Mouse (Mus musculus) myocyte (in vitro differentiated cells): ENCODE measurements around the gene Ldhc. TPM values are rescaled to one million over a fixed set of nuclear protein-coding genes. Genes with fewer than 3 reads are reported as not detected.
A peak's percentile ranks its signal among the peaks of the same experiment; 100 is the strongest.

Experiments used
- H3K27me3 ChIP-seq: one replicate; pipeline ENCODE4 v1.6.1; 2011; ENCODE audit not compliant: control insufficient read depth, insufficient read depth, insufficient read length
- H3K36me3 ChIP-seq: one replicate; pipeline ENCODE4 v1.6.1; 2011; ENCODE audit not compliant: control insufficient read depth, insufficient read depth
- H3K4me2 ChIP-seq: one replicate; pipeline ENCODE4 v1.6.1; 2011; ENCODE audit warnings: low read depth, control low read depth
- H3K4me3 ChIP-seq: one replicate; pipeline ENCODE4 v1.5.1; 2011; ENCODE audit warnings: mild to moderate bottlenecking, control low read depth, moderate library complexity
- H3K79me2 ChIP-seq: one replicate; pipeline ENCODE4 v1.6.1; 2011; ENCODE audit not compliant: control insufficient read depth, insufficient read depth
- H3ac ChIP-seq: one replicate; pipeline ENCODE4 v1.6.1; 2011; ENCODE audit not compliant: control insufficient read depth, insufficient read length
- CEBPB ChIP-seq: IDR thresholded peaks from 2 replicates; pipeline ENCODE4 v1.6.1; 2011; ENCODE audit warnings: mild to moderate bottlenecking, moderate library complexity; ENCODE audit not compliant: poor library complexity, insufficient read depth, severe bottlenecking
- E2F4 ChIP-seq: IDR thresholded peaks from one replicate; pipeline ENCODE4 v1.6.1; 2011; ENCODE audit warnings: mild to moderate bottlenecking, control low read depth, moderate library complexity; ENCODE audit not compliant: insufficient read depth
- MAX ChIP-seq: IDR thresholded peaks from one replicate; pipeline ENCODE4 v1.6.1; 2011; ENCODE audit warnings: low read depth, mild to moderate bottlenecking, control low read depth
- MYOD1 ChIP-seq, 3 experiments: IDR thresholded peaks; one replicate each; pipeline ENCODE4 v1.6.1; 2011; ENCODE audit warnings: control low read depth in 2 of 3, low read depth in 2 of 3, mild to moderate bottlenecking in 2 of 3, moderate library complexity in 1 of 3; ENCODE audit not compliant: insufficient read length in 2 of 3, control insufficient read depth in 1 of 3
- MYOG ChIP-seq, 3 experiments: IDR thresholded peaks; one replicate each; pipeline ENCODE4 v1.6.1; 2011; ENCODE audit warnings: control low read depth in 2 of 3, low read depth in 2 of 3, mild to moderate bottlenecking in 2 of 3; ENCODE audit not compliant: insufficient read length in 2 of 3, control insufficient read depth in 1 of 3, insufficient read depth in 1 of 3
- POLR2A ChIP-seq: IDR thresholded peaks from one replicate; pipeline ENCODE4 v1.6.1; 2011; ENCODE audit warnings: low read depth, mild to moderate bottlenecking, control low read depth, moderate library complexity; ENCODE audit not compliant: insufficient read length
- POLR2AphosphoS2 ChIP-seq: IDR thresholded peaks from one replicate; pipeline ENCODE4 v1.6.1; 2011; ENCODE audit warnings: low read depth, control low read depth; ENCODE audit not compliant: insufficient read length
- REST ChIP-seq: IDR thresholded peaks from one replicate; pipeline ENCODE4 v1.6.1; 2011; ENCODE audit warnings: mild to moderate bottlenecking, control low read depth, moderate library complexity; ENCODE audit not compliant: insufficient read depth, insufficient read length
- SRF ChIP-seq: IDR thresholded peaks from one replicate; pipeline ENCODE4 v1.6.1; 2011; ENCODE audit warnings: low read depth; ENCODE audit not compliant: control insufficient read depth, insufficient read length
- TCF12 ChIP-seq: IDR thresholded peaks from one replicate; pipeline ENCODE4 v1.6.1; 2011; ENCODE audit warnings: mild to moderate bottlenecking, control low read depth; ENCODE audit not compliant: poor library complexity, insufficient read depth, severe bottlenecking
- TCF3 ChIP-seq: IDR thresholded peaks from one replicate; pipeline ENCODE4 v1.6.1; 2011; ENCODE audit warnings: low read depth, control low read depth; ENCODE audit not compliant: insufficient read length
- USF1 ChIP-seq: IDR thresholded peaks from one replicate; pipeline ENCODE4 v1.6.1; 2011; ENCODE audit warnings: low read depth, mild to moderate bottlenecking, control low read depth, moderate library complexity
- polyA plus RNA-seq: library from polyadenylated mRNA; unstranded; fragments of >200 nt; fragmentation: generic; extraction: Trizol; gene quantifications from one replicate; pipeline ENCODE4 v1.2.1, GENCODE M21; 2012; ENCODE audit warnings: missing spikeins

Gene Ldhc
- polyA plus RNA-seq, 1 experiment: 0.08 TPM

- no peaks in the 10 kb centered on the region for H3K27me3 ChIP-seq
- no peak overlapping the region for H3K4me3 ChIP-seq
- no peak overlapping the region for H3K4me2 ChIP-seq
- no peak for TF ChIP-seq MAX
- no peak for TF ChIP-seq TCF12
- no peak for TF ChIP-seq REST
- TF ChIP-seq CEBPB: no peak
- TF ChIP-seq SRF: no peak
- no peak for TF ChIP-seq USF1
- no peak for TF ChIP-seq POLR2AphosphoS2
- TF ChIP-seq E2F4: no peak
- no peak for TF ChIP-seq MYOD1 (IDR thresholded peaks at IDR 0.05; ENCODE audit: control insufficient read depth in 1 of 3, insufficient read length in 2 of 3, low read depth in 2 of 3)
- no peak for TF ChIP-seq MYOG (IDR thresholded peaks at IDR 0.05; ENCODE audit: control insufficient read depth in 1 of 3, insufficient read depth in 1 of 3, insufficient read length in 2 of 3, low read depth in 2 of 3)
- TF ChIP-seq TCF3: no peak
- no peak for TF ChIP-seq POLR2A
- H3K79me2 ChIP-seq: peaks cover 16% of the 10 kb centered on the region
- H3K36me3 ChIP-seq: no peaks in the 10 kb centered on the region
- H3ac ChIP-seq: no peak overlapping the region
Observed at GRCm38 (mm10) chr7:46842278-46842677, 18.7 kb upstream of the Ldhc start.

- no peak overlapping the region for H3ac ChIP-seq
- peaks cover 8% of the 10 kb centered on the region for H3K36me3 ChIP-seq
- no peak overlapping the region for H3K4me3 ChIP-seq
- H3K27me3 ChIP-seq: no peaks in the 10 kb centered on the region
- H3K4me2 ChIP-seq: no peak overlapping the region
- TF ChIP-seq REST: no peak
- TF ChIP-seq MAX: no peak
- no peak for TF ChIP-seq USF1
- peaks cover 29% of the 10 kb centered on the region for H3K79me2 ChIP-seq
Observed at GRCm38 (mm10) chr7:46843576-46843975, 17.4 kb upstream of the Ldhc start.

- Histone ChIP-seq H3K4me2 (peak overlapping the region; percentile 83), H3K4me3 (peak overlapping the region; percentile 99), H3K79me2 (peaks cover 38% of the 10 kb centered on the region), H3K27me3 (no peaks in the 10 kb centered on the region), H3K36me3 (peaks cover 21% of the 10 kb centered on the region), H3ac (peak overlapping the region; percentile 77)
- TF ChIP-seq POLR2AphosphoS2 (peak; percentile 100), TCF12 (no peak), TCF3 (no peak), SRF (no peak), MYOG (IDR thresholded peaks at IDR 0.05; ENCODE audit: control insufficient read depth in 1 of 3, insufficient read depth in 1 of 3, insufficient read length in 2 of 3, low read depth in 2 of 3) (peak in 1 of 3 experiments; percentile 34), MYOD1 (IDR thresholded peaks at IDR 0.05; ENCODE audit: control insufficient read depth in 1 of 3, insufficient read length in 2 of 3, low read depth in 2 of 3) (peak in 1 of 3 experiments; percentile 38), MAX (no peak), CEBPB (no peak), REST (peak; percentile 31), USF1 (peak; percentile 14), POLR2A (peak; percentile 100), E2F4 (no peak)
Observed at GRCm38 (mm10) chr7:46845211-46845977, 15.6 kb upstream of the Ldhc start.

DNA sequence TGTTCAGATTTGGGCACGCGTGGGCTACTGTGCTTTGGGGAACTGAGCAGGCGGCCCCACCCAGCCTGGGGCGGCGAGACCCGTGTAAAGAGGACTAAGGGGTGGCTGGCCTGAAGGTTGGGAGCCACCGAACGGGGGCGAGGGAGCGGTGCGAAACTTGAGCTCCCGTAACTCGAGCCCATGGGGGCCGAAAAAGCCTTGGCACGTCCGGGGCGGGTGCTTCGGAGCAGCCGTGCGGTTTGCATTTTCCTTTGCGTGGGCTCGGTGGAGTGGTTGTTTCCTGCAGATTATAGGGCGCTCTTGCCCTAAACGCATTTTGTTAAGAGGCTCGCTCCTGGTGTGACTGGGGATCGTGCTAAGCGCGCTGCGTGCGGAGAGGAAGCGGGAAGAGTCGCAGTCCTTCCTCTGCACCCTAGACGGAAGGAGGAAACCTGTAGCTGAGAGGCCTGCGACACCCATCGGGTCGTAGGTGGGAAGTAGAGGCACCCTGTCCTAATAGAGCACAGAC lies 15.0 kb upstream of the Ldhc start:
- H3K4me2 ChIP-seq: peak overlapping the region; percentile 83
- TF ChIP-seq USF1 (no peak), MYOG (IDR thresholded peaks at IDR 0.05; ENCODE audit: control insufficient read depth in 1 of 3, insufficient read depth in 1 of 3, insufficient read length in 2 of 3, low read depth in 2 of 3) (peak in 1 of 3 experiments; percentile 29), POLR2AphosphoS2 (peak; percentile 17), CEBPB (no peak)
- H3ac ChIP-seq: peak overlapping the region; percentile 77
- H3K27me3 ChIP-seq: no peaks in the 10 kb centered on the region
- peaks cover 24% of the 10 kb centered on the region for H3K36me3 ChIP-seq
- H3K79me2 ChIP-seq: peaks cover 38% of the 10 kb centered on the region
- H3K4me3 ChIP-seq: peak overlapping the region; percentile 99

DNA sequence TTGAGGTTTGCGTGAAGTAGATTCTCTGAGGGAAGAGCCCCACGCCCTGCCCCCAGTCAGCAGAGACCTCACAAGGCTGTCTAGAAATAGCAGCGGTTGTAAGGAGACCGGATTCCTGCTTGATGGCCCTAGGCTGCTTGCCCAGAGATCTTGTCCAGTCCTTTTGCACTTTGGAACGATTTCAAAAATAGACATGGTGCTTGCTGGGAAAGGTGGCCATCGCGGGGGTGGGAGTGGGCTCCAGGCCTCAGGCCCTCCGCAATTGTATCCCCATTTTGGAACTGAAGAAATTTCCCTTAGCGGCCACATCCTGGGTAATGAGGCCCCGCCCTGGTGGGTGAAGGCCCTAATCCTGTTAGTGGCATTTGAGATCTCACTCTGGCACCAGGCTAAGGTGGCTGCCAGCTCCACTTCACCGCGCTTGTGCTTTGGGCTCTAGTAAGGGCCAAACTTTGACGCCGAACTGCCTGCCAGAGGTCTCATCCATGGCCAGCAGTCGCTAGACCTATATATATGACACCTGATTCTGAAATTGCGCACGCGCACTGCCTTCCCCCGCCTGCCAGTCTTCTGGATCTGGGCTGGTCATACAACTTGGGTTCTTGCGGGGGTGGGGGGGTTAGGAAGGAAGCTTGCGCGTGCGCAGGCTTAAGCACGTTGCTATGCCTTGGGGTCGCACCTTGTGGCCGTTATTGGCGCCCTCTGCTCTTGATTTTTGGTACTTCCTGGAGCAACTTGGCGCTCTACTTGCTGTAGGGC lies 14.3 kb upstream of the Ldhc start:
- H3K79me2 ChIP-seq: peaks cover 38% of the 10 kb centered on the region
- no peak for TF ChIP-seq MYOD1 (IDR thresholded peaks at IDR 0.05; ENCODE audit: control insufficient read depth in 1 of 3, insufficient read length in 2 of 3, low read depth in 2 of 3)
- no peak for TF ChIP-seq MAX
- TF ChIP-seq POLR2A: peak; percentile 39
- peak; percentile 46 for TF ChIP-seq POLR2AphosphoS2
- no peak for TF ChIP-seq USF1
- TF ChIP-seq REST: no peak
- TF ChIP-seq MYOG (IDR thresholded peaks at IDR 0.05; ENCODE audit: control insufficient read depth in 1 of 3, insufficient read depth in 1 of 3, insufficient read length in 2 of 3, low read depth in 2 of 3): peak in 1 of 3 experiments; percentile 14
- H3K4me2 ChIP-seq: peak overlapping the region; percentile 83
- H3K36me3 ChIP-seq: peaks cover 29% of the 10 kb centered on the region
- no peaks in the 10 kb centered on the region for H3K27me3 ChIP-seq
- peak overlapping the region; percentile 99 for H3K4me3 ChIP-seq
- H3ac ChIP-seq: peak overlapping the region; percentile 77
